ENCODE assay signal across 26 mouse cellular contexts in the genomic region with DNA sequence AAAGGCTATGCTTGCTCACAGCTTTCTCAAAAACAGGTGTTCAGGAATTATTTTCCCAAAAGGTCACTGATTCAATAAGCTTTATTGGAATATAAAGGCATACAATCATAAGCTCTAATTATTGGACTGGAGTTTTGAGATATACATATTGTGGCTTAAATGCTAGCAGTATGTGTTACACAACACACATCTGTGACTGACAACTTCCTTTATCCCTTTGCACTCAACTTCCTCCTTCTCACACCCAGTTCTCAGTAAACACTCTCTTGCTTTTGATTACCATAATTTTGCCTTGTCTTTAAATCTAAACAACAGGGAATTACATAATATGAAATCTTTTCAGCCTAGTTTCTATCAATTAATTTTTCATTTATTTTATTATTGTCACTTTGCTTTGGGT.
DNase-seq lines count a peak whose midpoint lies in the region; ATAC-seq and TF ChIP-seq lines count a peak whose summit lies in the region.
"Had no signal": no experiment of that assay in that cellular context is flagged by ENCODE, and none has a peak within 500 bp of the region (broad histone marks: within the 10 kb centered on the region; RNA-seq: fewer than 3 reads in every experiment).

No protein-coding gene starts in this region.

- H3K9me3 ChIP-seq in liver, postnatal 0 days (ENCODE audit: low read length) = no peaks in the 10 kb centered on the region
- H3K9me3 ChIP-seq in liver, embryonic 11.5 days (ENCODE audit: control insufficient read depth, low read length) = no peaks in the 10 kb centered on the region
- H3K9me3 ChIP-seq: embryonic facial prominence, embryonic 10.5 days; embryonic facial prominence, embryonic 13.5 days; forebrain, embryonic 12.5 days; forebrain, embryonic 15.5 days; hindbrain, embryonic 12.5 days; hindbrain, embryonic 15.5 days had no signal

- no peak overlapping the region for H3K9ac ChIP-seq in liver, postnatal 0 days (replicated peaks)
- H3K9ac ChIP-seq in liver, embryonic 11.5 days (ENCODE audit: low read depth, low read length) = no peak overlapping the region
- H3K9ac ChIP-seq: embryonic facial prominence, embryonic 13.5 days; forebrain, embryonic 12.5 days; forebrain, embryonic 15.5 days; hindbrain, embryonic 12.5 days; hindbrain, embryonic 15.5 days had no signal

- no peak for DNase-seq in liver, postnatal 0 days
- DNase-seq in liver, embryonic 11.5 days (ENCODE audit: low spot score) = no peak
- DNase-seq in cerebellum, adult 11 months = no peak
- DNase-seq in layer of hippocampus, adult 8-10 months (ENCODE audit: low spot score in 2 of 2) = no peak
- DNase-seq in gastrocnemius, adult 18-20 months (ENCODE audit: low spot score) = no peak
- DNase-seq: adrenal gland, adult 2 months; adrenal gland, postnatal 14 days; cerebellum, adult 2 months; cerebellum, adult 9-11 months; cerebellum, postnatal 25 days; embryo, embryonic 11 days; gastrocnemius, postnatal 10 days; gastrocnemius, postnatal 36 days; heart, adult 11 months had no signal

- no peak for TF ChIP-seq EP300 in liver, postnatal 0 days (IDR thresholded peaks at IDR 0.05; ENCODE audit: low read depth)

- no peak for TF ChIP-seq CTCF in liver, postnatal 0 days (IDR thresholded peaks at IDR 0.05; ENCODE audit: low read depth)
- TF ChIP-seq CTCF in bone marrow macrophage, adult 2 months (IDR thresholded peaks at IDR 0.05; ENCODE audit: low read depth, low read length) = no peak

- H3K36me3 ChIP-seq in liver, postnatal 0 days (replicated peaks; ENCODE audit: insufficient read depth, low read length) = no peaks in the 10 kb centered on the region
- H3K36me3 ChIP-seq in liver, embryonic 11.5 days (ENCODE audit: control insufficient read depth, insufficient read depth, low read length) = no peaks in the 10 kb centered on the region
- no peaks in the 10 kb centered on the region for H3K36me3 ChIP-seq in macrophage (ENCODE audit: inconsistent target)
- H3K36me3 ChIP-seq: embryonic facial prominence, embryonic 10.5 days; embryonic facial prominence, embryonic 13.5 days; forebrain, embryonic 12.5 days; forebrain, embryonic 15.5 days; hindbrain, embryonic 12.5 days; hindbrain, embryonic 15.5 days had no signal

- H3K79me2 ChIP-seq in macrophage (ENCODE audit: inconsistent target) = no peaks in the 10 kb centered on the region

- TF ChIP-seq POLR2A in bone marrow macrophage, adult 2 months (IDR thresholded peaks at IDR 0.05; ENCODE audit: borderline replicate concordance, low read depth, low read length) = no peak

- H3K27ac ChIP-seq in liver, postnatal 0 days (ENCODE audit: low read depth) = no peak overlapping the region
- H3K27ac ChIP-seq in liver, embryonic 11.5 days (ENCODE audit: low read depth, low read length) = no peak overlapping the region
- peak overlapping the region; percentile 83 for H3K27ac ChIP-seq in bone marrow macrophage, adult 2 months (ENCODE audit: insufficient read depth, low read depth, low read length)
- peak overlapping the region; percentile 45 for H3K27ac ChIP-seq in macrophage
- H3K27ac ChIP-seq: embryonic facial prominence, embryonic 10.5 days; embryonic facial prominence, embryonic 13.5 days; forebrain, embryonic 12.5 days; forebrain, embryonic 15.5 days; hindbrain, embryonic 12.5 days; hindbrain, embryonic 15.5 days had no signal

- no peaks in the 10 kb centered on the region for H3K27me3 ChIP-seq in liver, postnatal 0 days (ENCODE audit: insufficient read depth, low read length)
- no peaks in the 10 kb centered on the region for H3K27me3 ChIP-seq in liver, embryonic 11.5 days (replicated peaks; ENCODE audit: control insufficient read depth, insufficient read depth, low read length)
- H3K27me3 ChIP-seq: embryonic facial prominence, embryonic 13.5 days; forebrain, embryonic 12.5 days; forebrain, embryonic 15.5 days; hindbrain, embryonic 12.5 days; hindbrain, embryonic 15.5 days had no signal

- ATAC-seq in liver, postnatal 0 days = peak; percentile 33; the same call in 1 of the 2 replicates
- no peak for ATAC-seq in liver, embryonic 11.5 days (replicated peaks; ENCODE audit: low FRiP score)
- ATAC-seq in monocyte, adult 5-6 weeks (replicated peaks; ENCODE audit: insufficient number of reproducible peaks, low FRiP score, low TSS enrichment, poor library complexity, severe bottlenecking) = peak; percentile 96
- ATAC-seq: CD4-positive, CD25-positive, alpha-beta regulatory T cell, adult 4 months; forebrain, embryonic 15.5 days had no signal

- H3K4me3 ChIP-seq in liver, postnatal 0 days (ENCODE audit: low read depth, low read length) = no peak overlapping the region
- H3K4me3 ChIP-seq in liver, embryonic 11.5 days (ENCODE audit: low read depth, low read length) = no peak overlapping the region
- no peak overlapping the region for H3K4me3 ChIP-seq in bone marrow macrophage, adult 2 months (ENCODE audit: insufficient read depth, low read length)
- H3K4me3 ChIP-seq in macrophage (ENCODE audit: inconsistent target) = no peak overlapping the region
- H3K4me3 ChIP-seq: embryonic facial prominence, embryonic 10.5 days; embryonic facial prominence, embryonic 13.5 days; erythroblast, embryonic 14.5 days; forebrain, embryonic 12.5 days; forebrain, embryonic 15.5 days; hindbrain, embryonic 12.5 days; hindbrain, embryonic 15.5 days had no signal

- no peak overlapping the region for H3K4me2 ChIP-seq in liver, postnatal 0 days (ENCODE audit: low read depth, low read length)
- H3K4me2 ChIP-seq in liver, embryonic 11.5 days = no peak overlapping the region
- H3K4me2 ChIP-seq: embryonic facial prominence, embryonic 13.5 days; forebrain, embryonic 12.5 days; forebrain, embryonic 15.5 days; heart, embryonic 11.5 days; hindbrain, embryonic 12.5 days; hindbrain, embryonic 15.5 days had no signal

- no peaks in the 10 kb centered on the region for H3K4me1 ChIP-seq in liver, postnatal 0 days (ENCODE audit: insufficient read depth)
- H3K4me1 ChIP-seq in liver, embryonic 11.5 days (replicated peaks; ENCODE audit: control insufficient read depth, insufficient read depth, low read length) = no peaks in the 10 kb centered on the region
- peaks cover 31% of the 10 kb centered on the region for H3K4me1 ChIP-seq in bone marrow macrophage, adult 2 months (ENCODE audit: control insufficient read depth, insufficient read depth, low read length)
- H3K4me1 ChIP-seq: embryonic facial prominence, embryonic 10.5 days; forebrain, embryonic 12.5 days; forebrain, embryonic 15.5 days; hindbrain, embryonic 12.5 days; hindbrain, embryonic 15.5 days had no signal

Comparison
In these comparisons a context has a peak if more than half of its experiments do, and no peak if none do; other contexts are left out.
1. H3K27ac ChIP-seq: peak in bone marrow macrophage, adult 2 months (single experiment) and macrophage (single experiment); none in liver, postnatal 0 days (single experiment) and liver, embryonic 11.5 days (single experiment).